In genomic region chr8:83568128-83568527, GRCm38 (mm10) we compare ENCODE assay signal across 9 mouse cellular contexts. TPM values are rescaled to one million over a fixed set of nuclear protein-coding genes. Genes with fewer than 3 reads are reported as not detected.
DNase-seq lines count a peak whose midpoint lies in the region; ATAC-seq and TF ChIP-seq lines count a peak whose summit lies in the region.
"Had no signal": no experiment of that assay in that cellular context is flagged by ENCODE, and none has a peak within 500 bp of the region (broad histone marks: within the 10 kb centered on the region; RNA-seq: fewer than 3 reads in every experiment).

No protein-coding gene starts in this region.

- no peak overlapping the region for H3K4me3 ChIP-seq in heart, embryonic 14.5 days (ENCODE audit: control insufficient read depth in 1 of 2, insufficient read depth in 1 of 2, low read depth in 1 of 2, low read length in 2 of 2)
- no peak overlapping the region for H3K4me3 ChIP-seq in CH12.LX (replicated peaks in 1 of 3; ENCODE audit: low read depth in 2 of 3, low read length in 2 of 3, poor library complexity in 1 of 3)
- H3K4me3 ChIP-seq in intestine, embryonic 16.5 days (ENCODE audit: low read length), result no peak overlapping the region

- H3K79me2 ChIP-seq in CH12.LX (replicated peaks; ENCODE audit: control insufficient read depth, extremely low read depth, insufficient read depth, poor library complexity, severe bottlenecking), result peaks cover 25% of the 10 kb centered on the region

- in situ Hi-C loops in CH12.LX (cut with MboI; ENCODE audit: low pct_ligation_motif_present, low pct_unique_long_range_greater_than_20kb, low sequenced_read_pairs), result no loop called here

- H3K27me3 ChIP-seq in heart, embryonic 14.5 days (ENCODE audit: control insufficient read depth, insufficient read depth, low read length), result no peaks in the 10 kb centered on the region
- H3K27me3 ChIP-seq in CH12.LX (replicated peaks), result no peaks in the 10 kb centered on the region
- H3K27me3 ChIP-seq in intestine, embryonic 16.5 days (replicated peaks; ENCODE audit: control insufficient read depth, insufficient read depth, low read length), result no peaks in the 10 kb centered on the region

- no peak for TF ChIP-seq RAD21 in CH12.LX (IDR thresholded peaks at IDR 0.05; ENCODE audit: low read depth, low read length)

- TF ChIP-seq CTCF in CH12.LX (conservative IDR thresholded peaks at IDR 0.05 in 1 of 2, IDR thresholded peaks at IDR 0.05 in 1 of 2; ENCODE audit: low read depth in 2 of 2, low read length in 2 of 2), result no peak

- no peaks in the 10 kb centered on the region for H3K9me3 ChIP-seq in heart, embryonic 14.5 days (ENCODE audit: control insufficient read depth, low read length)
- no peaks in the 10 kb centered on the region for H3K9me3 ChIP-seq in CH12.LX (replicated peaks; ENCODE audit: low read length)
- H3K9me3 ChIP-seq in intestine, embryonic 16.5 days (ENCODE audit: control insufficient read depth, low read length), result no peaks in the 10 kb centered on the region

- no peak for ATAC-seq in heart, embryonic 14.5 days (ENCODE audit: insufficient number of reproducible peaks, insufficient read depth, low FRiP score, low read depth)
- ATAC-seq in intestine, embryonic 16.5 days, result no peak
- no peak for ATAC-seq in megakaryocyte progenitor cell, adult 5-6 weeks (replicated peaks; ENCODE audit: poor library complexity)
- no peak for ATAC-seq in granulocyte monocyte progenitor cell, adult 5-6 weeks (replicated peaks; ENCODE audit: poor library complexity, severe bottlenecking)

- no peak for TF ChIP-seq POLR2A in CH12.LX (IDR thresholded peaks at IDR 0.05; ENCODE audit: low read depth, low read length)

- no peak for DNase-seq in heart, adult 9 months (ENCODE audit: low spot score in 2 of 2)
- no peak for DNase-seq in CH12.LX (ENCODE audit: extremely low read depth)
- DNase-seq in cerebellum, postnatal 14 days, result peak; percentile 6 to 9
- no peak for DNase-seq in right cerebral cortex, postnatal 10 days (ENCODE audit: low spot score in 2 of 2)

- dilution Hi-C loops in CH12.LX (cut with MboI; ENCODE audit: extremely low pct_ligation_motif_present, extremely low pct_unique_long_range_greater_than_20kb, low sequenced_read_pairs), result no loop called here

- H3K4me2 ChIP-seq in heart, embryonic 14.5 days (ENCODE audit: low read length), result peak overlapping the region; percentile 82
- H3K4me2 ChIP-seq in CH12.LX (ENCODE audit: insufficient read depth, low read depth, poor library complexity, severe bottlenecking), result peak overlapping the region; percentile 89; the same call in 1 of the 2 replicates
- H3K4me2 ChIP-seq in intestine, embryonic 16.5 days (ENCODE audit: low read depth, low read length), result peak overlapping the region; percentile 74; the same call in 1 of the 2 replicates

- H3K4me1 ChIP-seq in heart, embryonic 14.5 days (ENCODE audit: control insufficient read depth in 2 of 2, insufficient read depth in 2 of 2, low read length in 2 of 2), result peaks cover 3 to 11% of the 10 kb centered on the region in 2 experiments
- peaks cover 15 to 51% of the 10 kb centered on the region in 2 experiments for H3K4me1 ChIP-seq in CH12.LX (ENCODE audit: control insufficient read depth in 1 of 2, insufficient read depth in 2 of 2)
- peaks cover 10% of the 10 kb centered on the region for H3K4me1 ChIP-seq in intestine, embryonic 16.5 days (ENCODE audit: control insufficient read depth, insufficient read depth, low read length)

- peak overlapping the region; percentile 95; the same call in 1 of the 2 replicates for H3K9ac ChIP-seq in heart, embryonic 14.5 days (ENCODE audit: low read length)
- H3K9ac ChIP-seq in CH12.LX (ENCODE audit: insufficient read depth, low read depth), result no peak overlapping the region
- peak overlapping the region; percentile 90; the same call in 1 of the 2 replicates for H3K9ac ChIP-seq in intestine, embryonic 16.5 days (ENCODE audit: low read depth, low read length)

- 66% methylated on average over 5 of the region's 5 CpGs for WGBS in heart, embryonic 14.5 days
- WGBS in intestine, embryonic 16.5 days, result 61% methylated on average over 5 of the region's 5 CpGs

- peaks cover 42% of the 10 kb centered on the region for H3K36me3 ChIP-seq in heart, embryonic 14.5 days (ENCODE audit: control insufficient read depth, insufficient read depth, low read length)
- peaks cover 27 to 46% of the 10 kb centered on the region in 2 experiments for H3K36me3 ChIP-seq in CH12.LX (replicated peaks in 1 of 2; ENCODE audit: control insufficient read depth in 1 of 2, insufficient read depth in 1 of 2, low read length in 1 of 2)
- H3K36me3 ChIP-seq in intestine, embryonic 16.5 days (ENCODE audit: control insufficient read depth, insufficient read depth, low read length), result peaks cover 10% of the 10 kb centered on the region

- no peak for TF ChIP-seq EP300 in CH12.LX (IDR thresholded peaks at IDR 0.05; ENCODE audit: low read length)

- H3K27ac ChIP-seq in heart, embryonic 14.5 days (replicated peaks in 1 of 2; ENCODE audit: control insufficient read depth in 1 of 2, insufficient read depth in 1 of 2, low read depth in 2 of 2, low read length in 2 of 2), result no peak overlapping the region
- H3K27ac ChIP-seq in CH12.LX (ENCODE audit: insufficient read depth, low read depth), result no peak overlapping the region
- no peak overlapping the region for H3K27ac ChIP-seq in intestine, embryonic 16.5 days (ENCODE audit: low read length)

TF ChIP-seq in CH12.LX, 34 proteins besides CTCF, POLR2A, EP300 and RAD21:
- TF ChIP-seq POLR2AphosphoS2 (IDR thresholded peaks at IDR 0.05; ENCODE audit: low read depth, low read length) (no peak), MEF2A (IDR thresholded peaks at IDR 0.05; ENCODE audit: borderline replicate concordance, low read depth, low read length) (no peak)

RNA-seq across cellular contexts. Expression of gene Ndufb7, which starts 1.7 kb away (rescaled TPM):
- 717 and 718 TPM in 2 replicates for polyA plus RNA-seq in heart, embryonic 14.5 days (2014; fragmentation: Nextera tagmentation; extraction: Ambion mirVana)
- total RNA-seq in CH12.LX (2012; rRNA removed) (316 and 331 TPM in 2 replicates), CH12.LX (2014; rRNA removed) (213 and 223 TPM in 2 replicates)
- 144 and 202 TPM in 2 replicates for polyA plus RNA-seq in CH12.LX (2012; ENCODE audit: insufficient read length, low read depth)
- polyA plus RNA-seq in intestine, embryonic 16.5 days (2015; fragmentation: Nextera tagmentation; extraction: Ambion mirVana), result 418 and 429 TPM in 2 replicates
- 158 and 163 TPM in 2 replicates for total RNA-seq in megakaryocyte progenitor cell, adult 5-6 weeks (2015)
- 252 and 255 TPM in 2 replicates for total RNA-seq in megakaryocyte progenitor cell, adult 5-6 weeks (2017)
- total RNA-seq in granulocyte monocyte progenitor cell, adult 5-6 weeks (2014; fragmentation: Nextera tagmentation), result 187 and 191 TPM in 2 replicates
- total RNA-seq in granulocyte monocyte progenitor cell, adult 5-6 weeks (2017), result 179 and 187 TPM in 2 replicates

RNA-seq across cellular contexts. Expression of gene Olfr370, which starts 32.5 kb away (rescaled TPM):
- polyA plus RNA-seq in heart, embryonic 14.5 days (2014; fragmentation: Nextera tagmentation; extraction: Ambion mirVana), result not detected in 2 replicates
- total RNA-seq in CH12.LX (2012; rRNA removed) (not detected in 2 replicates), CH12.LX (2014; rRNA removed) (not detected in 2 replicates)
- polyA plus RNA-seq in CH12.LX (2012; ENCODE audit: insufficient read length, low read depth), result 0.10 TPM in 1 of 2 replicates, not detected in the other
- not detected in 2 replicates for polyA plus RNA-seq in intestine, embryonic 16.5 days (2015; fragmentation: Nextera tagmentation; extraction: Ambion mirVana)
- not detected in 2 replicates for total RNA-seq in megakaryocyte progenitor cell, adult 5-6 weeks (2015)
- not detected in 2 replicates for total RNA-seq in megakaryocyte progenitor cell, adult 5-6 weeks (2017)
- total RNA-seq in granulocyte monocyte progenitor cell, adult 5-6 weeks (2014; fragmentation: Nextera tagmentation), result not detected in 2 replicates
- not detected in 2 replicates for total RNA-seq in granulocyte monocyte progenitor cell, adult 5-6 weeks (2017)
- total RNA-seq: monocyte, adult 5-6 weeks had no signal

RNA-seq across cellular contexts. Expression of gene Tecr, which starts 39.6 kb away (rescaled TPM):
- 461 and 507 TPM in 2 replicates for polyA plus RNA-seq in heart, embryonic 14.5 days (2014; fragmentation: Nextera tagmentation; extraction: Ambion mirVana)
- total RNA-seq in CH12.LX (2012; rRNA removed) (130 and 171 TPM in 2 replicates), CH12.LX (2014; rRNA removed) (95.9 and 111 TPM in 2 replicates)
- polyA plus RNA-seq in CH12.LX (2012; ENCODE audit: insufficient read length, low read depth), result 199 and 209 TPM in 2 replicates
- 660 and 691 TPM in 2 replicates for polyA plus RNA-seq in intestine, embryonic 16.5 days (2015; fragmentation: Nextera tagmentation; extraction: Ambion mirVana)
- total RNA-seq in megakaryocyte progenitor cell, adult 5-6 weeks (2015), result 363 and 424 TPM in 2 replicates
- total RNA-seq in megakaryocyte progenitor cell, adult 5-6 weeks (2017), result 324 and 345 TPM in 2 replicates
- 506 and 549 TPM in 2 replicates for total RNA-seq in granulocyte monocyte progenitor cell, adult 5-6 weeks (2014; fragmentation: Nextera tagmentation)
- total RNA-seq in granulocyte monocyte progenitor cell, adult 5-6 weeks (2017), result 230 and 343 TPM in 2 replicates

RNA-seq across cellular contexts. Expression of gene Dnajb1, which starts 39.9 kb away (rescaled TPM):
- 37.0 and 38.2 TPM in 2 replicates for polyA plus RNA-seq in heart, embryonic 14.5 days (2014; fragmentation: Nextera tagmentation; extraction: Ambion mirVana)
- 24.9 and 32.0 TPM in 2 replicates for total RNA-seq in CH12.LX (2012; rRNA removed)
- total RNA-seq in CH12.LX (2014; rRNA removed), result 29.5 and 30.7 TPM in 2 replicates
- 30.5 and 30.9 TPM in 2 replicates for polyA plus RNA-seq in CH12.LX (2012; ENCODE audit: insufficient read length, low read depth)
- 46.7 and 52.0 TPM in 2 replicates for polyA plus RNA-seq in intestine, embryonic 16.5 days (2015; fragmentation: Nextera tagmentation; extraction: Ambion mirVana)
- total RNA-seq in megakaryocyte progenitor cell, adult 5-6 weeks (2015), result 45.5 and 47.6 TPM in 2 replicates
- 26.2 and 28.0 TPM in 2 replicates for total RNA-seq in megakaryocyte progenitor cell, adult 5-6 weeks (2017)
- 25.7 and 31.0 TPM in 2 replicates for total RNA-seq in granulocyte monocyte progenitor cell, adult 5-6 weeks (2014; fragmentation: Nextera tagmentation)
- total RNA-seq in granulocyte monocyte progenitor cell, adult 5-6 weeks (2017), result 28.1 and 47.3 TPM in 2 replicates

Comparison
In these comparisons a context has a peak if more than half of its experiments do, and no peak if none do; other contexts are left out.
1. DNase-seq: peak in cerebellum, postnatal 14 days (2 of 2); none in heart, adult 9 months (0 of 2), CH12.LX (single experiment) and right cerebral cortex, postnatal 10 days (0 of 2).
2. Peak in every context shown above with its lines, with median percentiles within 50 percentile points of each other: H3K4me2 ChIP-seq.